Mouse (Mus musculus) MEL-GATA-1-ER (cell line): Measurements from ENCODE around the gene N4bp1.

Experiments used
- DNase-seq: peaks from one replicate; pipeline ENCODE4 v3.0.0-alpha.2; 2012; ENCODE audit warnings: low read depth; ENCODE audit errors: extremely low read depth

N4bp1 gene

GRCm38 (mm10) chr8:86766548-86767211 lies 118.4 kb downstream of the N4bp1 start:
- no peak for DNase-seq

GRCm38 (mm10) chr8:86765669-86766068 lies 119.4 kb downstream of the N4bp1 start:
- DNase-seq: no peak

DNA sequence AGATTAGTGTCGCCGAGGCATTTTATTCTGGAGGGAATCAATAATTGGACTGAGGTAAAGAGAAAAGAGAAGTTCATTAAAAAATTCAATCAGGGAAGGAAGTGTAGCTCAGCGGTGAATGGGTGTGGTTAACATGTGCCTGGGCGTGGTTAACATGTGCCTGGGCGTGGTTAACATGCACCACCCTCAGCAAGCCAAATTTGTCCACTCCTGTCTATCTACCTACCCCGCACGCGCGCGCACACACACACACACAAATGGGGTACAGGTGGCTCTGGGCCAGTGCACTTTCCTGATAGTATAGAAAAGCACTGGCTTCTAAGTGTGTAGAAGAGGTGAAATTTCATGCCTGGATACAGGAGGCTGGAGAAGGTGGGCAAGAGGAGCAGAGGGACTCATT lies 119.9 kb downstream of the N4bp1 start:
- DNase-seq: no peak

GRCm38 (mm10) chr8:86762806-86763205 lies 122.3 kb downstream of the N4bp1 start:
- no peak for DNase-seq

GRCm38 (mm10) chr8:86760746-86761145 lies 124.3 kb downstream of the N4bp1 start:
- DNase-seq: no peak

GRCm38 (mm10) chr8:86759090-86759491 lies 126.0 kb downstream of the N4bp1 start:
- DNase-seq: no peak

GRCm38 (mm10) chr8:86758651-86759050 lies 126.4 kb downstream of the N4bp1 start:
- DNase-seq: no peak
